In the genomic region with DNA sequence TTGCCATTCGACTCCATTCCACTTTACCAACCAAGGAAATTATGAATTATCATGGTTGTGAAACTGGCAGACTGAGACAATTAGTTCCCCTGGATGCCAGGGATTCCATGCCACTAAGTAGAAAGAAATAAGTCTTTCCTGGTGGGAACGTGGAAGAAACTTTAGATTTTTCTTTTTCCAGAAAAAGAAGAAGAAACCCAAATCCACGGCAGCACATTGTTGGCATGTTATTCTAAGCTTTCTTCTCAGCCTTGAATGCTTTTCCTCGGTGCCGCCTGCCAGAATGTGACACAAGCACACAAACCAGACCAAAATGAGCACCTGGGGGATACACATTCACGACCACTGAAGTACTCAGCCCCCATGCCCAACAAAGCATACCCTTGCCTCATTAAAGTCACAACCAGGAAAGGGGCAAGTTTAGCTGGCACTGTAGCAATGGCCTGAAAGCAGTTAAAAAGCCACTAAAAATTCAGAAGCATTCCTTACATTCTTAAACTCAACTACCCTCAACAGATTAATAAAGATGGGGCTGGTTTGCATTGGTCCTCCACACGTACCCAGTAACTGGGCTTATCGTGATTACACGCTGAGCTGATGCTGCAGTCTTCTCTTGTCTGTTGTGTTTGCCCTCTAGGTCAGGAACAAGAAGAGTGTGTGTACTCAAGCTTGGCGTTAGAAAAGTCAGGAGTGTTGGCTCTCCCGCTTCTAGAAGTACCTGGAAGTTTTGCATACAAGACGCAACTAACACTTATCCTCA, we compare ENCODE assay signal across 14 mouse cellular contexts.
"Had no signal": no experiment of that assay in that cellular context is flagged by ENCODE, and none has a peak within 500 bp of the region (broad histone marks: within the 10 kb centered on the region; RNA-seq: fewer than 3 reads in every experiment).

No protein-coding gene starts in this region.

- H3K9ac ChIP-seq: liver, embryonic 14.5 days; midbrain, embryonic 15.5 days; neural tube, embryonic 13.5 days; stomach, embryonic 15.5 days had no signal

- H3K4me2 ChIP-seq: midbrain, embryonic 11.5 days; midbrain, embryonic 15.5 days; neural tube, embryonic 13.5 days; stomach, embryonic 15.5 days had no signal

- H3K36me3 ChIP-seq: midbrain, embryonic 15.5 days; neural tube, embryonic 13.5 days; stomach, embryonic 15.5 days had no signal

- DNase-seq: kidney, postnatal 10 days; left cerebral cortex, postnatal 4 days; lung, adult 18-20 months; retina, postnatal 1 day; right cerebral cortex, postnatal 4 days; thymus, adult 2 months; thymus, postnatal 25 days had no signal

- H3K4me3 ChIP-seq: layer of hippocampus, adult 2 months; midbrain, embryonic 15.5 days; neural tube, embryonic 13.5 days; stomach, embryonic 15.5 days had no signal

- H3K27ac ChIP-seq: layer of hippocampus, adult 2 months; liver, embryonic 14.5 days; midbrain, embryonic 15.5 days; neural tube, embryonic 13.5 days; stomach, embryonic 15.5 days had no signal

- H3K4me1 ChIP-seq: midbrain, embryonic 15.5 days; neural tube, embryonic 13.5 days; stomach, embryonic 15.5 days had no signal

- H3K9me3 ChIP-seq: midbrain, embryonic 15.5 days; neural tube, embryonic 13.5 days; stomach, embryonic 15.5 days had no signal

- ATAC-seq: intestine, postnatal 0 days; midbrain, embryonic 15.5 days had no signal

- H3K27me3 ChIP-seq: midbrain, embryonic 15.5 days; neural tube, embryonic 13.5 days; stomach, embryonic 15.5 days had no signal
